Mouse (Mus musculus) liver (tissue): ENCODE measurements at regions not wholly inside any gene's neighbourhood (a gene's known extent, or its start where the extent isn't known, plus 50 kb on each side); places are given as distances from the start of the nearest gene placed in this dataset.

ENCODE experiments used
- DNase-seq: peaks from one replicate; pipeline ENCODE4 v3.0.0-alpha.2; 2020; ENCODE audit warnings: mixed read lengths

DNA sequence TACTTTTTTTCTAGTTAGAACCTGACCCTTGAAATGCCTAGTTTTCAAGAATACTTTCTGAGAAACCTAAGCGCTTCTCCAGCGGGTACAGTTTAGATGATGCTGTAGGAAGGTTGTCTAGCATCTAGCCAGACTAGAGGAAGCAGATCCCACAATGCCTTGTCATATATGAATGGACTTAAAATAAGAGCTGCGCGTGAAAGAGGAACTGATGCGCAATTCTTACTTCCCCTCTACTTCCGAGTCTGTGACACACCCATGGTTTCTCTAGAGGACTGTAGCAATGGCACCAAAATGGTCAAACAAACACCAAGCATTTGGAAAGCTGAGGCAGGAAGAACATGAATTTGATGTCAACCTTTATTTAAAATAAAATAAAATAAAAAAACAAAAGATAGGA lies 167.6 kb upstream of the Tyw5 start:
- DNase-seq: no peak

DNA sequence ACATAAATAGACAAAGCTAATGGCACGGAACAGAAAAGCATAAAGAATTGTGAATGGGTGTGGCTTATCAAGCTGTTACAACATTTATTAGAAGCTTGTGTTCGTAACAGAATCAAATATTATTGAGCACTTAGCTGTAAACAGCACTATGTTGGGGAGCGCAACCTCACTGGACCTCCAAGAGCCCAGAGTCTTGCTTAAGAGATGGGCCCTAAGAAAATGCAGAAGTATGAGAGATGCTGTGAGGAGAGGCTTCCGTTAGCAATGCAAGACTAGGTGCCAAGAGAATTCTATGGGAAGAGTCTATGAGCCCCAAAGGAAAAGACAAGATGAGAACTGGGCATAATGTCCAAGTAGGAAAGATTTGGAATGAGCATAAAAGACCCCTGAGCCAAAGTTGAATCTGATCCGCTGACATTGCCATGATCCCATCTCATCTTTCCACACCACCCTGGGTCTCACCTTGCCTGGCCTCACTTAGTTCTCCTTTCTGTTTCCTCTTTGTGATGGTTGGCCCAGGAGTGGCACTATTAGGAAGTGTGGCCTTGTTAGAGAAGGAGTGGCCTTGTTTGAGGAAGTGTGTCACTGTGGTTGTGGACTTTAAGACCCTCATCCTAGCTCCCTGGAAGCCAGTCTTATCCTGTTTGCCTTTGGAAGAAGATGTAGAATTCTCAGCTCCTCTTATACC lies 169.3 kb upstream of the Tyw5 start:
- DNase-seq: no peak

- DNase-seq: no peak
These were observed 172.2 kb upstream of the Tyw5 start for GRCm38 (mm10) chr1:57579086-57579485.

GRCm38 (mm10) chr1:57593707-57594589 lies 180.0 kb upstream of the Spats2l start:
- no peak for DNase-seq

DNA sequence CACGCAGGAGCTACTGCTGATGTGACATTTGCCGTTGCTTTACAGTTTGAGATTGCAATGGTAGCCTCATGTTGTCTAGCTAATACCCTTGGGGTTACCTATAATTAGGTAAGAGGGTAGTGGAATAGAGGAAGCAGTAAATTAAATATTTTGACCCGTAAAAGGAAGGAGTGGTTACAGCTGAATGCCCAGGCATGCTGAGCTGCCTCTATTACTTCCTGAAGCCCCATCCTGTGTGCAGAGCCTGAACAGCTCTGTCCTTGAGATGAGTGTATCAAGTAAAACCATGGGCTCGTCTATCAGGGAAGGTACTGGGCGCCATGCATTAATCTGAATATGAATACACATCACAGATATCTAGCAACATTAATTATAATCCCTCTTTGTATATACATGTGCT lies 179.1 kb upstream of the Spats2l start:
- no peak for DNase-seq

DNA sequence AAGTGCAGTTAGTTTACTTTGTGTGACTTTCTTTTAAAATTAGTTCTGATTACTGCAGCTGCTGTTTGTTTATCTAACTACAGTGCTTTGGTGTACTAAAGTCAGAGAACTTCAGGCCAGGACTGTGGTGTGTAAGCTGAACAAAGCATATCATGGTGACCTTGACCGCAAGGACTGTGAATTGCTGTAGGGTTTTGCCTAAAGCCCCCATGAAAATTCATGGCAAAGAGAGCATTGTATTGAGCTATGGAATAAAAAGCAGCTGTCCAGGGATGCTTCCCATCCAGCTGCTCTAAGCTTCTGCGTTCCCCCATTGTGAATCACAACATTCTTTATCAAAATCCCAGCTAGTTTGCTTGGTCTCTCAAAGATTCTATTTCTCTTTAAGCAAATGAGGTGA lies 173.0 kb upstream of the Spats2l start:
- DNase-seq: no peak

DNA sequence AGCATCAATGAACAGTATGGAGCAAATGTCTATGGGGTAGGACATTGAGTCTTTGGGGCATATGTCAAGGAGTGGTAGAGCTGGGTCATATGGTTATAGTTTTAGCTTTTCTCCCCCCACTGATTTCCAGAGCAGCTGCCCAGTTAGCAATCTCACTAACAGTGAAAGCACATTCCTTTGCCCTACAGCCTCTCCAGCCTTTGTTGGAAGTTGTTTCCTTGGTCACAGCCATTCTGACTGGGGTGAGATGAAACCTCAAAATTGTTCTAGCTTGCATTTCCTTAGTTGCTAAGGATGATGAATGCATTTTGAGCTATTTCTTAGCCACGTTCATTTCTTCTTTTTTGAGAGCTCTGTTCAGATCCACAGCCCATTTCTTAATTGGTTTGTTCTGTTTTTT lies 168.4 kb upstream of the Spats2l start:
- DNase-seq: no peak

DNA sequence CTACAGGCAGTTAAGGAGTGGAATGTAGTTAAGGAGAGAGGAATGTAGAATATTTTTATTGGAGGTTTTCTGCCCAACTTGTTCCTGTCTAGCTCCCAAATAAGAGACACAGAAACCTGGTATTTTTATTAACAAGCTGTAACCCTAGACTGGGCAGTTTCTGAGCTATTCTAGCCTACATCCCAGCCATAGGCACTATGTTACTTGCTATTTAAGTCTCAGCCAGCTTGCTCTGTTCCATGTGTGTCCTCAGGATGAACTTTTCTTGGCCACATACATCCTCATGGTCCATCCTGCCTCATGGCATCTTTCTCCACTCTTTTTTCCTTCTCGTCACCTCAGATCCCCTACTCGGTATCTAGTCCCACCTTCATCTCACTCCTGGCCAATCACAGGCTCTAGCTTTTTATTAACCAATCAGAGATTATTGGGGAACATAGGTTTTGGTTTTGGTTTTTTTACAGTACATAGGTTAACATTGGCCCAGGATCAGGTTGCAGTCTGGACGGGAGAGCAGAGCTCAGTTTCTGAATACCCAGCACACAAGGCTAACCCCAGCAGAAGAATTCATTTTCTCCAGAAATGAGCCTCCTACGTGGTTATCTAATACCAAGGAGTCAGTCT lies 167.8 kb upstream of the Spats2l start:
- DNase-seq: no peak

DNA sequence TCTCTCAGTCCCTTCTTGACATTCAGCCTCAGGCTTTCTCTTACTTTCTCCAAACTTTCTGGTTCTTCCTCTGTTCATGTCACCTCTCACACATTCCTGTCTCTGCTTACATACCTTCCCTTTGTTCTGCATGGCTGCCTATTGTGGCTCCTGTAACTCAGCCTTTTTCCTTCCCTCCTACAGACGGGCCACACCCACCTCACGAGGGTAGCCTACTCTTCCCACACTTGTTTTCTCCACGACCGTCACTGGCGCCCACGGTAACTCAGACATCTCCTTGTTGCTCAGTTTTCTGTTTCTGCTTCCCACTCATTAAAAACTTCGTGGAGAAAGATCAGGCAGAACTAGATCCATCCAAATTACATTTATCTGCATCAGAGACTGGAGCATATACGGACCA lies 166.9 kb upstream of the Spats2l start:
- DNase-seq: no peak

GRCm38 (mm10) chr1:57607626-57608422 lies 166.1 kb upstream of the Spats2l start:
- no peak for DNase-seq

DNA sequence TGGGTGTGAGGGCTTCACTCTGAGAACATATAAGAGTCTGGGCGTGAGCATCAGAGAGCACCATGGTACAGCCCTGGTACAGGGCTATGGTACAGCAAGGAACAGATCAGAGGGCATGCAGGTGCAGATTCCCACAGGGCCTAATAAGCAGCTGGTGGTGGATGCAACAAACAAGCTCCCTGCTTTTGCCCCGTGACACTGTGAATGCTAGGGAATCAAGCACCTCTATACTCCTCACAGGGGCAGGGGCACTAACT lies 165.6 kb upstream of the Spats2l start:
- no peak for DNase-seq

GRCm38 (mm10) chr1:57609307-57609706 lies 164.7 kb upstream of the Spats2l start:
- no peak for DNase-seq

GRCm38 (mm10) chr1:57612171-57612570 lies 161.8 kb upstream of the Spats2l start:
- DNase-seq: no peak

DNA sequence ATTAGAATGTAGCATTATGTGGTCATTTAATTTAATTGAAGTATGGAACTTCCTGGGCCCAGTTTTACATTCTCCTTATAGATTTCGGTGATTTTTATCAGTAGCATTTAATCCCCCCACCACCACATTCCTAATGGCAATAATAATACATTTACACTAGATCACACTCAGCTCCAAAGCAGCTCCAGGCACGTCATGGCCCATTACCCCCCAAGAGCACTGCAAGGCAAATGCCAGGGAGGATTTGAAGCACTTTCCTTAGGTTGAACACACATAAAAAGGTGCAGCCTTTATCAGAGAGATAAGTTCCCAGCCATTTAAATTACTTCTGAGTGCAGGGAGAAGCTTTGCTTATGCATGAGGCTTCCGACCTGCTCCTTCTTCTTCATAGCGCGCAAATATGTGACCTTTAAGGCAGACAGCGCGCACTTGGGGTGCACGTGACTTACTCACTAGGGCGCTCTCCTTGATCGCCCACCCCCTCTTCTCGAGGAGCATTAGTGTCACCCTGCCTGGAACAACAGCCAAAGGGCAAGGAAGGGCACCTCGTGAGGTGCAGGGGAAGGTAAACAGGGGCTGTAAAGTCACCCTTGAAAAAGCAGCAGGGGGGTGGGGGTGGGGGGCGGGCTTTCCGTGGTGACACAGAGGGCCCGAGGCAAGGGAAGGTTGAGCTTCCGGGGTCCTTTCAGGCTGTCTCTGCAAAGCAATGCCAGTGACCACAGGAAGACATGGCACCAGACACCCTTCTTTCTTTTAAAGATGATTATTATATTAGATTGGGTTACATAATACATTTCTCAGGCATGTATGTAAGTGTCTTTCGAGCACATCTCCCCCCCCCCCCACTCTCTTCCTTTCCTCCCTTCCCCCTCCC lies 160.8 kb upstream of the Spats2l start:
- no peak for DNase-seq

DNA sequence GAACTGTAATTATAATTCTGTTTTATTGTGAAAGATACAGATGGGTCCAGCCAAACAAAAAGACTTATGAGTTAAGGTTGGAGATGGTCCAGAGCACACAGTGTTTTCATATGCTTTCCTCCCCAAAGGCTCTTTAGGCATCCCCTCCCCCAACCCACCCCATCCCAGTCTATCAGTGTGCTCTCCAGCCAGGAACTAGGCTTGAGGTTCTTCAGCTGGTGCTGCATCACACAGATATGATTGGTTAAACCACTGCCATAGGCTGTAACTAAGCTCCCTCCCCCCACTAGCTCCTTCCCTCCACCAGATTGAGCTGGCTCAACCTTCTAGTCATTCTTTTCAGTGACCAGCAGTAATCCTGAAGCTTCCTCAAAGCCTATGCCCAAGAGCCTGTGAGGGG lies 158.8 kb upstream of the Spats2l start:
- no peak for DNase-seq

- DNase-seq: no peak
These were observed 156.6 kb upstream of the Spats2l start for GRCm38 (mm10) chr1:57617316-57617715.

GRCm38 (mm10) chr1:57622561-57622960 lies 151.4 kb upstream of the Spats2l start:
- DNase-seq: no peak

DNA sequence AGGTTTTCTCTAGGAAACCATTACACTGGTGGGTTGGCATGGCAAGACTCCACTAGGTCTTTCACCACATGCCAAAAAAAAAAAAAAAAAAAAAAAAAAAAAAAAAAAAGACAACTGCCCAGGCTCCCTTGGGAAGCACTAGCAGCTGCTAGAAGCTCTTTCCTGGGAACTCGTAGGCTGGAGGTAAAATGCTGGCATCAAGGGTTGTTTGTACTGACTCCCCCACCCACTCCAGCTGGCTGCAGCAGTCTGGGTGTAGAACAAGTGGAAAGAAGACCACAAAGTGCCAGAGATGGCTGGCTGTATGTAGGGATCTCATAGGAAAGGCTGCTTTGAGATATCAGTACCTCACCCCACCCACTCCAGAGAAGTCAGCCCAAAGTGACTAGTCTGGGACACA lies 140.0 kb upstream of the Spats2l start:
- DNase-seq: no peak

GRCm38 (mm10) chr1:57642131-57642530 lies 131.8 kb upstream of the Spats2l start:
- no peak for DNase-seq

- no peak for DNase-seq
These were observed 130.4 kb upstream of the Spats2l start for GRCm38 (mm10) chr1:57643466-57644097.

DNA sequence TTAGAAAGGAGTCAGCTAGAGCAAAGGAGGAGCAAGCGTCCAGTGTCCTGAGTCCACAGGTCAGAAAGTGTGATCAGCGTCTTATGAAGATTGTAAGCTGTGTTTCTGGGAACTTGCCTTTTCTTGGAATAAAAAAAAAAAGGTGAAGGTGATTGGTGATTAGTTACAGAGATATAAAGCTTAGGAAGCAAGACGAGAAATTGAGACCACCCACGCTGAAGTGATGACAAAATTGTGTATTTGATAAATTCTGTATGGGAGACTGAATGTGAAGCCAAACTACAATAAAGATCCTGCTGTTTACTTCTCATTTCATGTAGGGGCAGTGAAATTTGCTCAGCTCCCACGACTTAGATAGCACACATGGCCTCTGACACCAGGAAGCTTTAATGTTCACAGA lies 109.0 kb upstream of the Spats2l start:
- no peak for DNase-seq

- no peak for DNase-seq
These were observed 108.2 kb upstream of the Spats2l start for GRCm38 (mm10) chr1:57665724-57666123.
